8 mouse cellular contexts compared by ENCODE assay signal in genomic region chr11:35985841-35986393, GRCm38 (mm10). TPM values are rescaled to one million over a fixed set of nuclear protein-coding genes. Genes with fewer than 3 reads are reported as not detected.
DNase-seq lines count a peak whose midpoint lies in the region; ATAC-seq and TF ChIP-seq lines count a peak whose summit lies in the region.

No protein-coding gene starts in this region.

- H3K36me3 ChIP-seq in kidney, embryonic 15.5 days, result no peaks in the 10 kb centered on the region
- no peaks in the 10 kb centered on the region for H3K36me3 ChIP-seq in limb, embryonic 12.5 days
- H3K36me3 ChIP-seq in midbrain, postnatal 0 days (ENCODE audit: insufficient read depth, low read length), result no peaks in the 10 kb centered on the region

- H3K9me3 ChIP-seq in kidney, embryonic 15.5 days (replicated peaks), result no peaks in the 10 kb centered on the region
- H3K9me3 ChIP-seq in limb, embryonic 12.5 days, result no peaks in the 10 kb centered on the region
- no peaks in the 10 kb centered on the region for H3K9me3 ChIP-seq in midbrain, postnatal 0 days (ENCODE audit: low read length)

- peak; percentile 77 for ATAC-seq in cerebellum, adult (ENCODE audit: insufficient number of reproducible peaks, low FRiP score, low TSS enrichment)
- peak; percentile 77 for ATAC-seq in kidney, embryonic 15.5 days (replicated peaks; ENCODE audit: low FRiP score)
- no peak; the same call in 1 of the 2 replicates for ATAC-seq in limb, embryonic 12.5 days (ENCODE audit: insufficient number of reproducible peaks, insufficient read depth, low FRiP score, low TSS enrichment, low read depth)
- peak; percentile 79 for ATAC-seq in midbrain, postnatal 0 days (ENCODE audit: low FRiP score)

- peaks cover 11% of the 10 kb centered on the region for H3K4me1 ChIP-seq in kidney, embryonic 15.5 days
- peaks cover 10% of the 10 kb centered on the region for H3K4me1 ChIP-seq in limb, embryonic 12.5 days (replicated peaks)
- H3K4me1 ChIP-seq in midbrain, postnatal 0 days (ENCODE audit: insufficient read depth, low read length), result no peaks in the 10 kb centered on the region

- peak overlapping the region; percentile 66 for H3K4me2 ChIP-seq in kidney, embryonic 15.5 days
- H3K4me2 ChIP-seq in limb, embryonic 12.5 days, result peak overlapping the region; percentile 58
- peak overlapping the region; percentile 51 for H3K4me2 ChIP-seq in midbrain, postnatal 0 days (ENCODE audit: low read depth, low read length, poor library complexity, severe bottlenecking)

- no peak for DNase-seq in cerebellum, postnatal 4 days (ENCODE audit: low spot score in 2 of 2)
- peak; percentile 53 for DNase-seq in cerebellum, adult 11-12 months
- peak; percentile 84 to 88 for DNase-seq in frontal cortex, postnatal 10 days (ENCODE audit: low spot score in 2 of 2)
- peak; percentile 67 for DNase-seq in midbrain, postnatal 0 days (ENCODE audit: low spot score)
- peak; percentile 42 for DNase-seq in yolk sac, embryonic 10.5 days (ENCODE audit: low spot score)

- 0 out of 2 replicates have a peak overlapping the region, but pooled peaks have one; percentile 14 for H3K9ac ChIP-seq in kidney, embryonic 15.5 days
- no peak overlapping the region for H3K9ac ChIP-seq in limb, embryonic 12.5 days (replicated peaks)
- H3K9ac ChIP-seq in midbrain, postnatal 0 days (replicated peaks; ENCODE audit: low read length, poor library complexity, severe bottlenecking), result no peak overlapping the region; the same call in 1 of the 2 replicates

- peak overlapping the region; percentile 48; the same call in 1 of the 2 replicates for H3K27ac ChIP-seq in kidney, embryonic 15.5 days
- H3K27ac ChIP-seq in limb, embryonic 12.5 days, result no peak overlapping the region
- H3K27ac ChIP-seq in midbrain, postnatal 0 days (ENCODE audit: low read depth, low read length), result peak overlapping the region; percentile 63; the same call in 1 of the 2 replicates

- H3K27me3 ChIP-seq in kidney, embryonic 15.5 days, result peaks cover 22% of the 10 kb centered on the region
- peaks cover 45% of the 10 kb centered on the region for H3K27me3 ChIP-seq in limb, embryonic 12.5 days
- no peaks in the 10 kb centered on the region; the same call in 1 of the 2 replicates for H3K27me3 ChIP-seq in midbrain, postnatal 0 days (ENCODE audit: insufficient read depth, low read length)

- TF ChIP-seq CTCF in midbrain, postnatal 0 days (IDR thresholded peaks at IDR 0.05), result peak; percentile 53

- peak overlapping the region; percentile 33 for H3K4me3 ChIP-seq in kidney, embryonic 15.5 days (replicated peaks)
- peak overlapping the region; percentile 19 for H3K4me3 ChIP-seq in limb, embryonic 12.5 days (replicated peaks)
- H3K4me3 ChIP-seq in midbrain, postnatal 0 days (ENCODE audit: low read depth, low read length), result peak overlapping the region; percentile 28

- WGBS in kidney, embryonic 15.5 days, result under 1% methylated on average over 19 of the region's 19 CpGs
- under 1% methylated on average over 19 of the region's 19 CpGs for WGBS in limb, embryonic 12.5 days
- WGBS in midbrain, postnatal 0 days, result under 1% methylated on average over 19 of the region's 19 CpGs

RNA-seq across cellular contexts. Expression of gene Wwc1, which starts 5.6 kb away (rescaled TPM):
- polyA plus RNA-seq in kidney, embryonic 15.5 days (2015; fragmentation: Nextera tagmentation; extraction: Ambion mirVana), result 6.9 and 7.1 TPM in 2 replicates
- polyA plus RNA-seq in limb, embryonic 12.5 days (2016; fragmentation: Nextera tagmentation; extraction: Ambion mirVana), result 3.5 and 5.3 TPM in 2 replicates
- 11.9 and 15.4 TPM in 2 replicates for total RNA-seq in midbrain, postnatal 0 days (2014; rRNA removed)
- polyA plus RNA-seq in midbrain, postnatal 0 days (2015; fragmentation: Nextera tagmentation; extraction: Ambion mirVana), result 8.0 and 9.2 TPM in 2 replicates

Comparison
In these comparisons a context has a peak if more than half of its experiments do, and no peak if none do; other contexts are left out.
1. DNase-seq: peak in cerebellum, adult 11-12 months (single experiment), frontal cortex, postnatal 10 days (2 of 2), midbrain, postnatal 0 days (single experiment) and yolk sac, embryonic 10.5 days (single experiment); none in cerebellum, postnatal 4 days (0 of 2).
2. Peak in every context shown above with its lines, with median percentiles within 50 percentile points of each other: H3K4me2 ChIP-seq and H3K4me3 ChIP-seq.